Mouse (Mus musculus): ENCODE results near the gene Ankrd44. TPM values are rescaled to one million over a fixed set of nuclear protein-coding genes. Genes with fewer than 3 reads are reported as not detected.

The Ankrd44 gene
- total RNA-seq (2021) (10 to 100 TPM; 10.2 to 10.7 TPM), polyA plus RNA-seq (2012; rRNA removed) (10.2 and 14.8 TPM in 2 replicates)
- long read RNA-seq, full-length matches to known transcripts, result 4 of 4 reads
- long read RNA-seq, partial matches to known transcripts, result 0 of 4 reads
- long read RNA-seq, other reads (novel, unspliced or antisense), result 0 of 4 reads

DNA sequence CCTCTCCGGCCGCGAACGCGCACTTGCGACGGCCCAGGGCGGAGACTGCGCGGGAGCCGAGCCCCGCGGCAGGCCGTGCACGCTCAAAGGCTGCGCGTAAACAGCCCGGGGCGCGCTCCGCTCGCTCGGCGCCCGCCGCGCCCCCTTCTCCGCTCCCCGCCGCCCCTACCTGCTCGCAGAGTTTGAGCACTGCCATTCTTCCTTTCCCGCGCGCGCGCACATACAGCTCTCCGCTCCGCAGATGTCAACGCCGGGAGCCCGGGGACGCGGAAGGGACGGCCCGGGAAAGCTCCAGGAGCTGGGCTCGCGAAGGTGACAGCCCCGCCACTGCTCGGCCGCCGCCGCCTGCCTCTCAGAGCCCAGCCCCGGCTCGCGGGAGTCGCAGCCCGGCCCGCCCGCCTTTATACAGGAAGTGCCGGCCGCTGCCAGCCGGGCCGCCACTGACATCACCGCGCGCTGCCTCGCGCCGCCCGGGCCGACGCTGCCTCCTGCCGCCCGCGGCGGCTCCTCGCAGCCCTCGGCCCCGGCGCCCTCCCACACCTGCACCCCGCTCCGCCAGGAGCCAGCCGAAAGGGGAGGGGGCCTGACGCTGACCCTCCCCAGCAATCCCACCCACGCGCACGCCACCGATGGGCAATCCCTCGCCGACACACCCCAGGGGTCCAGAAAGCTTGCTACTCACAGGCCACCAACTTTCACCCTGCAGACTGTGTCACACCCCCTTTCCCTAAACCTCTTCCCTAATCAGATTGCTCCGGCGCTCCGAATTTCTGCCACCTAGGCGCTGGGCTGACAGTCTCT, at the start of gene Ankrd44:
TSS of gene Ankrd44 (minus strand) at position 417 of the 801 bp plus-strand sequence.
- H3K4me3 ChIP-seq, result peak within 1 kb of the TSS; percentile 90
- H3K79me2 ChIP-seq (replicated peaks; ENCODE audit: control insufficient read depth, insufficient read depth, low read length), result peaks cover 5% of the 10 kb centered on the region
- peaks cover 3% of the 10 kb centered on the region; the same call in 1 of the 2 replicates for H3K36me3 ChIP-seq (ENCODE audit: control insufficient read depth, insufficient read depth, low read length)
- peak within 1 kb of the TSS; percentile 88 for H3K27ac ChIP-seq
- peak; percentile 86 for TF ChIP-seq CTCF (IDR thresholded peaks at IDR 0.05)
- 0 out of 2 replicates have a peak, but pooled peaks have one; percentile 23 for TF ChIP-seq EP300 (IDR thresholded peaks at IDR 0.05; ENCODE audit: insufficient read depth, low read depth, low read length)
- TF ChIP-seq POLR2A (IDR thresholded peaks at IDR 0.05; ENCODE audit: insufficient read depth, low read depth, low read length), result 0 out of 2 replicates have a peak, but pooled peaks have one; percentile 37
- WGBS, result under 1% methylated on average over 93 of the region's 94 CpGs
- no peaks in the 10 kb centered on the region for H3K27me3 ChIP-seq (ENCODE audit: control insufficient read depth, insufficient read depth, low read length)
- intact Hi-C loops (cut with DNase I), result loop anchor here (1.0 to 2.0 kb wide), 4 partner anchors 13 to 259 kb away; no protein-coding TSS in a partner anchor
- DNase-seq, result peak; percentile 90 to 92
- peak within 1 kb of the TSS; percentile 100 for H3K9ac ChIP-seq (ENCODE audit: low read depth, low read length)
- H3K4me1 ChIP-seq (ENCODE audit: control insufficient read depth, insufficient read depth, low read length), result peaks cover 7% of the 10 kb centered on the region

DNA sequence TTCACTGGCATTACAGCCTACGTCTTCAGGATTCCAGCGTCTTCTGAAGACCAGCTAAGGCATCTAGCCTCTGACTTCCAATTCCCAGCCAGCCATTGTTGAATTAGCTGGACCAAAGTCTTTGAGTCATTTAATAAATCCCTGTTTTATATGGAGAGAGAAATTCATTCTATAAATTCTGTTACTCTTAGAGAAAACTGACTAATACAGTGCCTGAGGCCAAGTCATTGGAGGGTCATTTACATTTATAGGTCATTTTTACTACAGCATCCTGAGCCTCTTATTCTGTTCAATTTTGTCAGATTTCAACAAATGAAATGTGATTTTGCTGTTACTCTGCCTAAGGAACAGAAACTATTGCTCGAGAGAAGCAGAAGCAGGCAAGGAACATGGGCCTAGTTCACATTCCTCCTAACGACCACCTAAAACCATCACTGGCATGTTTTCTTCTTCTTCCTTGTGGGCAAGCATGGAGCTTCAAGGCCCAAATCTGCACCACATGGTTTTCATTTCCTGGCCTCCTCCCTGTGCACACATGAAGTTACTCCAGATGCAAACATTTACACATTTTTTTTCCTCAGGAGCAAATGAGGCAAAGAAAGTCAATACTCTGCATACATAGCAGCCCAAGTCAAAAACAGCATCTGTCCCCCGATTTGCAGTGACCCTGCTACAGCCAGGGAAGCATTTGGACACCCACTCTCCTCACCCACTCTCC, 45.7 kb upstream of the Ankrd44 start:
- H3K27me3 ChIP-seq (ENCODE audit: control insufficient read depth, insufficient read depth, low read length), result no peaks in the 10 kb centered on the region
- no peak overlapping the region for H3K9ac ChIP-seq (ENCODE audit: low read depth, low read length)
- no peak for TF ChIP-seq POLR2A (IDR thresholded peaks at IDR 0.05; ENCODE audit: insufficient read depth, low read depth, low read length)
- no peak for TF ChIP-seq CTCF (IDR thresholded peaks at IDR 0.05)
- no peak for TF ChIP-seq EP300 (IDR thresholded peaks at IDR 0.05; ENCODE audit: insufficient read depth, low read depth, low read length)
- DNase-seq, result no peak
- WGBS, result 82% methylated on average over 5 of the region's 5 CpGs
- no peak overlapping the region for H3K27ac ChIP-seq
- H3K4me3 ChIP-seq, result no peak overlapping the region
- no peaks in the 10 kb centered on the region for H3K79me2 ChIP-seq (replicated peaks; ENCODE audit: control insufficient read depth, insufficient read depth, low read length)
- intact Hi-C loops (cut with DNase I), result no loop called here
- no peaks in the 10 kb centered on the region for H3K4me1 ChIP-seq (ENCODE audit: control insufficient read depth, insufficient read depth, low read length)
- no peaks in the 10 kb centered on the region for H3K36me3 ChIP-seq (ENCODE audit: control insufficient read depth, insufficient read depth, low read length)

DNA sequence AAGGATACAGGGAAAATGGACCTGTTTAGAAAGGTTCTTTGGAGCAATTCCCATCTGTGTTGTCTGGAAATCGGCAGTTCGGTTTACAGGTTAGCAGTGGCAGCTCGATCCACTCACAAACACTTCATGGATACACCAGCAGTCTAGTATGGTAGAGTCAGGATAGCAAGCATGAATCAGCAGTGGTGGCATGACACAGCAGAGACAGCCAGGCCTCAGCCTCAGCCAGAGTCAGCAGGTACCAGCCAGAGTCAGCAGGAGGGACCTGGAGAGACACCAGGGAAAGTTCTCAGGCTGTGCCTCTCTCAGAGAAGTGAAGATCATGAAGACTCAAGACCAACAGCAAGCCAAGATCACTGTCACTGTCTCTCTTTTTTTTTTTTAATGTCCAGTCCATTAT, 40.7 kb upstream of the Ankrd44 start:
- Histone ChIP-seq H3K4me3 (no peak overlapping the region), H3K4me1 (ENCODE audit: control insufficient read depth, insufficient read depth, low read length) (no peaks in the 10 kb centered on the region), H3K27ac (no peak overlapping the region), H3K79me2 (replicated peaks; ENCODE audit: control insufficient read depth, insufficient read depth, low read length) (no peaks in the 10 kb centered on the region), H3K27me3 (ENCODE audit: control insufficient read depth, insufficient read depth, low read length) (no peaks in the 10 kb centered on the region), H3K9ac (ENCODE audit: low read depth, low read length) (no peak overlapping the region), H3K36me3 (ENCODE audit: control insufficient read depth, insufficient read depth, low read length) (no peaks in the 10 kb centered on the region)
- no peak for DNase-seq
- TF ChIP-seq CTCF (IDR thresholded peaks at IDR 0.05), result no peak
- TF ChIP-seq EP300 (IDR thresholded peaks at IDR 0.05; ENCODE audit: insufficient read depth, low read depth, low read length), result no peak
- TF ChIP-seq POLR2A (IDR thresholded peaks at IDR 0.05; ENCODE audit: insufficient read depth, low read depth, low read length), result no peak
- WGBS, result 92% methylated on average over 3 of the region's 3 CpGs
- intact Hi-C loops (cut with DNase I), result no loop called here

DNA sequence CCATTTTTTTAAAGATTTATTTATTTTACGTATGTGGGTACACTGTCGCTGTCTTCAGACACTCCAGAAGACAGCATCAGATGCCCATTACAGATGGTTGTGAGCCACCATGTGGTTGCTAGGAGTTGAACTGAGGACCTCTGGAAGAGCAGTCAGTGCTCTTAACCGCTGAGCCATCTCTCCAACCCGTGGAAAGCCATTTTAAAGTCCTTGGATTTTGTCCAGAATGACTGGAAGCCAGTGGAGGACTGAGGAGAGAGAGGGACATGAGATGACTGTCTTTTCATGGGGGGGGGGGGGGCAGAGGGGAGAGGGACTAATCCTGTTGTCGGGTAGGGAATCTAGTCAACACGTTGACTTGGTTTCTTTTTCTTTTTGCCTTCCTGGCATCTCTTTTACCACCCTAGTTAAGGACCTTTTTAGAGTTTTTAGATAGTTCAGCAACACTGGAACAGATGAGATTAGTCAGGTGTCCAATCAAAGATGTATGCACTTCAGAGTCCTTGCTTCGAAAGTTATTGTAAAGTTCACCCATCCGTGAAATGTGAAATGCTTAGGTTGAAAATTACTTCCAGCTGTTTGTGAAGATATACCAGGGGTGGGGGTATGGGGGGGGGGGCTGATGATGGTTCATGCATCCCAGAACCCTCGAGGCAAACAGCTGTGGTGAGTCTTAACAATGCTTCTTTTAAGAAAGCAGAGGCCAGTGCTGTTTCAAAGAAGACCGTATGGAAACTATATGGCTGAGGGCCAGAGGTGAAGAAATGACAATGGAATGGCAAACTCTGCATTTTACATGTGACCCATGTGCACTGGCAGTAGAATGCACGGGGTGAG, 39.2 kb upstream of the Ankrd44 start:
- WGBS, result 59% methylated on average over 11 of the region's 11 CpGs
- TF ChIP-seq EP300 (IDR thresholded peaks at IDR 0.05; ENCODE audit: insufficient read depth, low read depth, low read length), result no peak
- no peak for TF ChIP-seq POLR2A (IDR thresholded peaks at IDR 0.05; ENCODE audit: insufficient read depth, low read depth, low read length)
- intact Hi-C loops (cut with DNase I), result no loop called here

DNA sequence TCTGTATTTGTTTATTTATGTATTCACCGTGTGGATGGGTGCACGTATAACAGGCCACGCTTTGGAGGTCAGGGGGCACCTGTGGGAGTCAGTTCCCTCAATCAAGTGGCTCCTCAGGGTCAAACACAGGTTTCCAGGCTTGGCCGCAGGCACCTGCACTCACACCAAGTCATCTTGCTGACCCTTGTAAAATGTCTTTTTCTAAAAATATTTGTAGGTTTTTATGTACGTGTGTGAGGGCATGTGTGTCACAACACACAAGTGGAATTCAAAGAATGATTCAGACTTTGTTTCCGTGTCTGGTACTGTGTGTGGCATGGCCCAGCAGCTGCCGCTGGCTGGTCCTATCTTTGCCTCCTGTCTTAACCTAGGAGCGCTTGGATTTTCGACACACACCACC, 35.5 kb upstream of the Ankrd44 start:
- H3K4me3 ChIP-seq, result no peak overlapping the region
- no peaks in the 10 kb centered on the region for H3K27me3 ChIP-seq (ENCODE audit: control insufficient read depth, insufficient read depth, low read length)
- no peaks in the 10 kb centered on the region for H3K4me1 ChIP-seq (ENCODE audit: control insufficient read depth, insufficient read depth, low read length)
- no peak for DNase-seq
- no peak overlapping the region for H3K27ac ChIP-seq
- no peak overlapping the region for H3K9ac ChIP-seq (ENCODE audit: low read depth, low read length)
- WGBS, result 80% methylated on average over 9 of the region's 9 CpGs
- TF ChIP-seq CTCF (IDR thresholded peaks at IDR 0.05) (no peak), EP300 (IDR thresholded peaks at IDR 0.05; ENCODE audit: insufficient read depth, low read depth, low read length) (no peak), POLR2A (IDR thresholded peaks at IDR 0.05; ENCODE audit: insufficient read depth, low read depth, low read length) (no peak)
- H3K36me3 ChIP-seq (ENCODE audit: control insufficient read depth, insufficient read depth, low read length), result no peaks in the 10 kb centered on the region
- intact Hi-C loops (cut with DNase I), result no loop called here
- no peaks in the 10 kb centered on the region for H3K79me2 ChIP-seq (replicated peaks; ENCODE audit: control insufficient read depth, insufficient read depth, low read length)

More for the DNA sequence above, 39.2 kb upstream of the Ankrd44 start:
- no peak for DNase-seq
- Histone ChIP-seq H3K27ac (no peak overlapping the region), H3K4me1 (ENCODE audit: control insufficient read depth, insufficient read depth, low read length) (no peaks in the 10 kb centered on the region), H3K4me3 (no peak overlapping the region), H3K9ac (ENCODE audit: low read depth, low read length) (no peak overlapping the region), H3K36me3 (ENCODE audit: control insufficient read depth, insufficient read depth, low read length) (no peaks in the 10 kb centered on the region), H3K79me2 (replicated peaks; ENCODE audit: control insufficient read depth, insufficient read depth, low read length) (no peaks in the 10 kb centered on the region), H3K27me3 (ENCODE audit: control insufficient read depth, insufficient read depth, low read length) (no peaks in the 10 kb centered on the region)

Measured in heart, adult 2 months (tissue).